Mouse (Mus musculus) 416B (cell line): Measurements from ENCODE around the gene Rab19.
"Not testable (repeated sequence)": the region's sequence is repeated elsewhere in the genome, so short reads cannot be mapped to it uniquely, and the experiment has no call there.

ENCODE experiments used
- DNase-seq: peaks from one replicate; pipeline ENCODE4 v3.0.0; 2011; ENCODE audit warnings: low read depth

Rab19 gene

GRCm38 (mm10) chr6:39381125-39381880, at the start of gene Rab19:
Gene Rab19 (plus strand): TSS chr6:39381175.
- DNase-seq = no peak

DNA sequence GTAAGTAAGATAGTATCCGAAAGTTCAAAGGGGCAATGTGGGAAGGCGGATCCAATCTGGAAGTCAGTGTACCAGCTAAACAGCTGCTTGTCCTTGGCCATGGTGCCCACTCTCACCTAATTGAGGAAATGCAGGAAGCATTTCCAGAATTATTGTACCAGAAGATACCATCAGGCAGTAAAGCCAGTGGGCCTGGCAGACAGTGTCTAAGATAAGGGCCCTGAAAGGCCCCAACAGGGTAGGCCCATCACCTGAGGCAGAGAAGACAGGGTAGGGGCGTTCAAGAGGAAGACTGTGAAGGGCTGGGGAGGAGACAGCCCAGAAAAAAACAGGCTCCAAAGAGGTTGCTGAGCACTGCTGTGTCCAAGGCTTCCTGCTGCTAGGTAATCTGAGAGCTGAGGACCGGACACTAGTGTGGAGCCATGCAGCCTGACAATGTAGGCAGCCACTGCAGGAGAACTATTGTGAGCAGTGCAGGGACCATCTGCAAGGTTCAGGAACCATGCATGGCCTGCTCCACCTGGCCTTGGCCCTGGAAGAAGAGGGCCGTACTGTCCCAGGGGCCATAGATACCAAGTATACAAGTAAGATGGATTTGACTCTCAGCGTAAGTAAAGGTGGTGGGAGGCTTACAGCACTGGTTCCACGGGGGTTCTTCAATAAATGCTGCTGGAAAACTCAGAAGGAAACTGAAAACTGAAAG, 48.8 kb upstream of the Rab19 start:
- no peak for DNase-seq

GRCm38 (mm10) chr6:39334224-39334623, 46.8 kb upstream of the Rab19 start:
- DNase-seq = peak; percentile 95

GRCm38 (mm10) chr6:39334873-39335272, 46.1 kb upstream of the Rab19 start:
- DNase-seq = peak; percentile 28

GRCm38 (mm10) chr6:39338359-39338758, 42.6 kb upstream of the Rab19 start:
- no peak for DNase-seq

- peak; percentile 79 for DNase-seq
Measured at GRCm38 (mm10) chr6:39341798-39342197, 39.2 kb upstream of the Rab19 start.

DNA sequence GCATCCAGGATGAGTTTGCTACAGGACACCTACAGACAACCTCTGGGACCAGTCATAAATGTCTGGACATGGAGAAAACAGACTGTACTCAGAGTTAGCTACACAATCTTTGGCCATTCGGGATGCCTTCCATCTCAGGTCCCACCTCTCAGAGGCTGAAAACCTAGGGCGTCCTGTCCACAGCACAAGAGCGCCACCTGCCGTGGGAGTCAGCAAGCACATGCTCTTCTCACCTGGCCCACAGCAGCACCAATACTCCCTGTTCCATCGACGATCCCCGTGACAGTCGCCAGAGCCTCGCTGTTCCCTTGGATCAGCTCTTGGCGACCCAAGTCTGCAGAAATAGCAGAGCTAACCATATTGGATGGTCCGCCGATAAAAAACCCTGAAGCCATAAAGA, 37.0 kb upstream of the Rab19 start:
- DNase-seq = peak; percentile 77

- no peak for DNase-seq
Measured at GRCm38 (mm10) chr6:39345430-39345829, 35.5 kb upstream of the Rab19 start.

- DNase-seq = no peak
Measured at GRCm38 (mm10) chr6:39346991-39347501, 33.9 kb upstream of the Rab19 start.

DNA sequence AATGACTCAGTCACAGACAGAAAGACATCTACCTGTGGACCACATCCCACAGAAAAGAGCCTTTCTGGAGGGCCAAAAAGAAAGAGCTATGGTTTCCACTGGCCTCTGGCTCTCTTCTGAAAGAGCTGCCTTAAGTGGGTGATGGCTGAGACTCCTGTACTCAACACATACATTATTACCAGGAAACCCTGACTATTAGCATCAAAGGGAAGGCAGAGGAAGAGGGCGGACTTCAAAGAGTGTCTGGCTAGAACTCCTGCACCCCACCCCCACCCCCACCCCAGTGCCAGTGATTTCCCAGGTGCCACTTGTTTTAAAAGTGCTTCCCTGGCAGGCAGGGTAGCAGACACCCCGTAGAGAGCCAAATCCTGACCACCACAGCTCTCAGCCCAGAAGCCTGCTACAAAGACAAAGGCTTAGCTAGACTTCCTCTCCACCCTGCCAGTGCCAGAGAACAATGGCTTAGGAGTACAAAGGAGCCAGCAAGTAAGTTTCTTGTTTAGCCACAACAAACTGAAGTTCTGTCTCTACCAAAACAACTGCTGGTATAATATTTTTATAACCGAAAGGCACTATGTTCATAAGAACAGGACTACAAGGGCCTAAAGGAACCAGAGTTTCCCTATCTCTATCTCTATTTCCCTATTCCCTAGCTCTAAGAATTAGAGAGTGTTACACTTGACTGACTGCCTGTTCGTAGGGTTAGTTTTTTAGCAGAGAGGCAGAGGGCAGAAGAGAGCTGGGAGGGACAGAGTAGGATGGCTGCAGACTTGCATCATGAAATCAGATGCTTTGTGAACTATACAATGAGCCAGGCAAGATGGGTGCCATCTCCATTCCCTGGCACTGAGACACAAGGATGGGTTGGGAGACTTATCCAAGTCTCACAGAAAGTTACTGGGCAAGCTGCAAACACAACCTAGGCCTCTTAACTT, 32.8 kb upstream of the Rab19 start:
- DNase-seq = peak; percentile 36

- no peak for DNase-seq
Measured at GRCm38 (mm10) chr6:39348946-39349345, 32.0 kb upstream of the Rab19 start.

- not testable (repeated sequence) for DNase-seq
Measured at GRCm38 (mm10) chr6:39359207-39359606, 21.8 kb upstream of the Rab19 start.

DNA sequence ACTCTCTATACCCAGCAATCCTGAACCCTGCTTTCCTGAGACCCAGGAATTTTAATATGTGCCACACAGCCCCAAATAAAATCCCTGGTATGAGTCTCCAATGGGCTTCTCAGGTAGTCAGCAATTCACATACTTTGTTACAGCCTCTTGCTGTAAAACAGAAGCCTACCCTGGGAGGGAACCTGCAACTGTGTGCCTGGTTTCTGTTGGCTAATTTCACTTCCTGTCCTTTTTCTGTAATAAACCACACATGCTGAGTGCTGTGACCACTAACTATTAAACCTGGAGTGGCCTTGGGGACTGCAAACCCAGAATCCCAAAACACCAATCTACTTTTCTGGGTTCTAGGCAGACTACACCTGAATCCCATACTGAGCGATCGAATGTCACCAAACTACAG, 18.3 kb upstream of the Rab19 start:
- DNase-seq = peak; percentile 67

DNA sequence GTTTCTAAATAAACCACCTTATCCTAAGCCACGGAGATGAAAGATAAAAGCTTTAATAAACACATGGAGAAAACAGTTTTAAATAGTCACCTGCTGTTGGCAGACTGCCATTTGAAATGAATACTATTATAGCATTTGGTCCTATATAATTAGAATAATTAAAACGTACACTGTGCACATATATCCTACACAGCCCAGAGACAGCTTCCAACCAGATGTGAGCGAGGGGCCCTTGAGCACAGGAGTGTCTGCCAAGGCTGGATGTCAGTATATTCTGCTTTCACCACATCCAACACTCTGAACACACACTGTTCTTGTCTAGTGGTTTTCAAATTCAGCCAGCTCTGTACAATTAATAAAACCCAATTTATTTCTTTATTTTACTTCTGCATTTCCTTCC, 11.3 kb upstream of the Rab19 start:
- no peak for DNase-seq

DNA sequence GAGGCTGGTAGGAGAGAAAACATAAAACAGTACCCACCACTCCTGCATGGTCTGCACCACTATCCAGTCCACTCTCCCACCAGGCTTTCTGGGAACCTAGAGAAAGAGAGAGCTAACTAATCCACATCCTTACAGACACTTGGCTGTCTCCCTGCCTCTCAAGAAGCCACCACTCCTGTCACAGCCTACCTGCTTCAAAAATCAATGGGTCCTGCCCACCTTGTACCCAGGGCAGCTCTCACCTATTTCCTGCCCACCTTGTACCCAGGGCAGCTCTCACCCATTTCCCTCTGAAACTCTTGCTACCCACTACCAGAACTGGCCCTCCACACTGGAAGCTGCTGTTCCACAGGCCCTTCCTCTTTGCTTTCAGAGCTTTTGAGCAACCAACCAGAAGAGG, 8.9 kb upstream of the Rab19 start:
- no peak for DNase-seq

DNA sequence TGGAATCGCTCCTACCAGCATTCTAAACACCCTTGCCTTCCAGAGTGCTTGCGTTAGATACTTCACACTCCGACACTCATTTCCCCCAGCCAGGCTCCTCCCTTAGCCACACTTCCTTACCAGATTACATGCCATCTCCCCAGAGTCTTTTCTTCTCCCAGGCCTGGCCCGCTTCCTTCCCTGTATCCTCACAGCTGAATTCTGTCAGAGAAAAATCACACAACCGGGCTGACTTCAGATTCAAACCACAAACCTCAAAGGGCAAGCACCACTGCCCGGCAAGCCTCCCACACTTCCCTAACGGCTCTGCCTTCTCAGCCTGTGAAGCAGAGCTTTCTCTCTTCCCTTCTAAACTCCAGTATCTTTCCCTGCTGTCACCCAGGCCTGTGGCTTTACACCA, 8.2 kb upstream of the Rab19 start:
- DNase-seq = peak; percentile 93

- DNase-seq = no peak
Measured at GRCm38 (mm10) chr6:39373301-39373955, 7.5 kb upstream of the Rab19 start.

DNA sequence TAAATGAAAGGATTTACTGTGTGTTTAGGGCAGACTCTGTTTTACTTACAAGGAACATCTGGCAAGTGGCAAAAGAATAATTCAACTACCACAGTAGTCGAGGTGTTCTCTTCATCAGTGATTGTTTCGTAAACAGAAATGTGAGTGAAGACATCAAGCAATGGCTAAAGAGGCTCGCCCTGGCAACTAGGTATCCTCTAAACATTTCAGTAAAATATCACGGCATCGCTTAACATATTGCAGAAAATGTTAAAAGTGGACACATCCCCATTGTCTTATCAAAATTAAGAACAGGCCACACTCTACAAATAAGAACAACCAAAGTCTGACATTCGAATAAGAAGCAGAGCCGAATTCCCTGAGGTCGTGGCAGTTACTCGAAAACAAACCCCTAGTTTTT, 4.2 kb upstream of the Rab19 start:
- no peak for DNase-seq

DNA sequence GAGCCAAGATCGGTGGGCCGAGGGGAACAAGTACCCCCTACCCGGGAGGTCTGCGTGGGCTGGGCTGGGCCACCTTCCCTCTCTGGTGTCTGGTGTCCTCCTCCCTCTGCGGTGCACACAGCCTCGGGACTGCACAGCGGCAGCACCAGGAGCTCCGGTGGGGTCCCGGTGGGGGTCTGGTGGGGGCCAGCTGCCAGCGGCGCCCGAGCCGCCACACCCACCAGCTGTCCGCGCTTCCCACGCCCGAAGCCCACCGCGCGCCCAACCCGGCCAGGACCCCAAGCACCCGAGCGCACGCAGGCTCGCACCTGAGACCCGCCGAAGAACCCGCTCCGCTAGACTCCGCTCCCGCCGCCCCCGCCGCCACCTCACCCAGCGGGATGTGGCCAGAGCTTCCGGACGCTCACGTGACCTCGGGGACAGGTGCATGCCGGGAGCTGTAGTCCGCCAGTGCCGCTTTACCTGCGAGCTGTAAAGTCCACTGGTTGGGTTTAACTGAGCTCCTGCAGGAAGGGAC, 3.6 kb upstream of the Rab19 start, which contains the start of gene Slc37a3:
Slc37a3 (minus strand) TSS at position 365 of the 517 bp plus-strand sequence.
- peak; percentile 85 for DNase-seq

- peak; percentile 75 for DNase-seq
Measured at GRCm38 (mm10) chr6:39378161-39378835, 2.7 kb upstream of the Rab19 start.

- DNase-seq = peak; percentile 97
Measured at GRCm38 (mm10) chr6:39379224-39379623, 1.8 kb upstream of the Rab19 start.
